Mouse (Mus musculus) layer of hippocampus, adult 11-12 months (tissue): ENCODE measurements around the gene Mrpl3.
"Not testable (repeated sequence)": the region's sequence is repeated elsewhere in the genome, so short reads cannot be mapped to it uniquely, and the experiment has no call there.

Source experiments
- DNase-seq: peaks from one replicate; pipeline ENCODE4 v3.0.0; 2022; ENCODE audit warnings: low spot score

Mrpl3 gene

GRCm38 (mm10) chr9:105053147-105053557 is at the start of gene Mrpl3:
Gene Mrpl3, plus strand, starts transcription at chr9:105053239.
- DNase-seq, result peak; percentile 84

- no peak for DNase-seq
These were observed 42.3 kb upstream of the Mrpl3 start for GRCm38 (mm10) chr9:105010721-105011120.

GRCm38 (mm10) chr9:105018186-105018585 is 34.9 kb upstream of the Mrpl3 start:
- peak; percentile 24 for DNase-seq

GRCm38 (mm10) chr9:105028311-105028710 is 24.7 kb upstream of the Mrpl3 start:
- no peak for DNase-seq

DNA sequence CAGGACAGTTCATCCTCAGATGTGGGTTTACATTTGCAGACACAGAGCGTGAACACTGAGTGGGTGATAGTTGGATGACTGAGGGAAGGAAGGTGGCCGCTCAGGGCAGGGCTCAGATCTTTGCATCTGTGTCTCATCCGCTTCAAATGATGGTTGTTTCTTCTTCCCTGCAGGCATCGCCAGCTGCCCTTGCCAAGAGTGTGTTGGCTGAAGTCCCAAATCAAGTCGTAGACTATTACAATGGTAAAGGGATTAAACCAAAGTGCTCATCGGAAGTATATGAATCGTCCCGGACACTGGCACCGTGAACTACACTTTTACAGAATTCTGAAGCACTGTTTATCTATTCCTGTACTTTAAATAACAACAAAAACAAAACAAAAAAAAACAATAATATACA is 20.5 kb upstream of the Mrpl3 start:
- no peak for DNase-seq

DNA sequence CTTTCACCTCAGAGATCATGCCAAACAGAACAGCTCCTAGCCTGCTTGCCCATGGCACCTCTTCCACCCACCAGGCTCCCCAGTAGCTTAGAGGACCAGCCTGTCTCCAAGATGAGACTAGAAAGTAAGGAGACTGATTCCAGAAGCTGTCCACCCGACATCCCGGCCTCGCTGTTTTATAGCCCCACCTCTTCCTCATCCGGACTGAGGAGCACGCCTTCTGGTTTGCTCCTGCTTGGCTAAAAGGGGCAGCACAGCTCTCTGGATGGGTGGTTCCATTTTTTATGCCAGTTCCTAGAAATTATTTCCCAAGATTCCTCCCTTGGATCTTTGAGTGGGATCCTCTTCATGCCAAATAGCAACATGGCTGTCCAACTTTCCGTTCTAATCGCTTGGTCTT is 19.4 kb upstream of the Mrpl3 start:
- DNase-seq, result no peak

DNA sequence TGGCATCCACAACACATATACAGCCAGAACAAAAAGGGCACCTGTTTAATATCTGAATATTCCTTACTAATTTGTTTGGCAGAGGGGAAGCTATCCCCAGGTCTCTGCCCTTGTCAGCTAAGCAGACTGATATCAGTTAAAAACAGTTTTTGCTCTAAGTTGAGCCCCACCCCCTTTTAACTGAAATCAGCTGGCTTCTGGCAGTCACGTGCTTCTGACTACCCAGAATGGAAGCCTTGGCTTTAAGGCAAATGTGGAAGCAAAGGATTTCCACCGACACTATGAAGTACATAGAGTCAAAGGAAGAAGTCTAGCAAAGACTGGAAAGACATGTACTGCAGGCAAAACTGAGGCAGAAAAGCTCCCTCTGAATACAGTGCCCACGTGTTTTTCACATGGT is 15.2 kb upstream of the Mrpl3 start:
- DNase-seq, result no peak

GRCm38 (mm10) chr9:105046014-105046413 is 7.0 kb upstream of the Mrpl3 start:
- no peak for DNase-seq

- peak; percentile 67 for DNase-seq
These were observed 4.7 kb upstream of the Mrpl3 start for GRCm38 (mm10) chr9:105048351-105048750.

GRCm38 (mm10) chr9:105049636-105050035 is 3.4 kb upstream of the Mrpl3 start:
- peak; percentile 33 for DNase-seq

DNA sequence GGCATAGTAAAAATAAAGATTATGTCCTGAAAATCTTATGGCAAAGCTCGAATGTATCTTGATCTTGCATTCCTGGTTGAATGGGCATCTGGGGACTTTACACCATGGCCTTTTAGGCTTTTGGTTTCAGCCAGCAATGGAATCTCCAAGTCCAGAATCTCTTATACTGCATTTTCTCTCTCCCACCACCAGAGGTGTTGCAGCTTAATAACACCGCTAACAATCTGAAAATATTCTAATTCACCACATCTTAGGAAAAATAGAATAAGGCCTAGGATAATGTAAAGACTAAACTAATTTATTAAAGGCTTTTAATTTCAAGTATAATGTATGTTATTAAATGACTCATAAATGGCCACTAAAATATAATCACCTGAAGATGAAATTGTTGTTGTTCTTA is 2.8 kb upstream of the Mrpl3 start:
- no peak for DNase-seq

DNA sequence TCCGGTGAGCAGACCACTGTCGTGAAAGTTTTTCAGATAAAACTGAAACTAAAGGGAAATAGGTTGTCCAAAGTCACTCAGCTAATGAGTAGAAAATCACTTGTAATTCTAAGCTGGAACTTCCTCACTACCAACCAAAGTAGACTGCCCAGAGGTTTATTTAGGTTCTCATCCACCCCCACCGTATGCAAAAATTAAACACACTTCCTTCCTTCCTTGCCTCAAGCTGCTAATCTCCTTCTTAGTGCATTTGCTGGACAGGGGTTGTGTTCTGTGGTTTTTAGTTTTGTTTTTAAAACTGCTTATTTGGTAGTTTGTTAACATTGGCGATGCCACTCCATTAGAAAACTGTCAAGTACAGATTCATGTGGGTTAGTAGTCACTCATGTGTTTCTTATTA is 773 bp downstream of the Mrpl3 start:
- DNase-seq, result no peak

DNA sequence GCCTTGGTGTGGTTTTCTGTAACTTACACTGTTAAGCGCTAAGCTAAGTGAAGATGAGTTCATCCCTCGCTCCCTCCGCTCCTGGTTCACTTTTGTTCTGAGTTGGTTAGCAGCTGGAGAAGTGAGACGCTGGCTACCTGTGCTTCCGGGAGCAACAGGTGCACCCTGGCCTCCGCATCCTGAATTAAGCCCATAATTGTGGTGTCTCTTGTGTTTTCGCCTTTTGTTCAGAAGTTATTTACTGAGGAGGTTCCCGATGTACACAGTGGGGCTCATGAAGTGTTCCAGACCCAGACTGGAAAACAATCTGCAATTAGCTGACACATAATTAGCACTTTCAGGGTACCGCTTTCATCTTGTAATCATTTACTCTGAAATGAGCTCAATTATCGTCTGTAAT is 16.1 kb downstream of the Mrpl3 start:
- no peak for DNase-seq

- no peak for DNase-seq
These were observed 20.1 kb downstream of the Mrpl3 start for GRCm38 (mm10) chr9:105072991-105073748.

GRCm38 (mm10) chr9:105074851-105075250 is 21.8 kb downstream of the Mrpl3 start:
- DNase-seq, result no peak

- no peak for DNase-seq
These were observed 23.9 kb downstream of the Mrpl3 start for GRCm38 (mm10) chr9:105076756-105077424.

- DNase-seq, result no peak
These were observed 25.4 kb downstream of the Mrpl3 start for GRCm38 (mm10) chr9:105078460-105078859.

DNA sequence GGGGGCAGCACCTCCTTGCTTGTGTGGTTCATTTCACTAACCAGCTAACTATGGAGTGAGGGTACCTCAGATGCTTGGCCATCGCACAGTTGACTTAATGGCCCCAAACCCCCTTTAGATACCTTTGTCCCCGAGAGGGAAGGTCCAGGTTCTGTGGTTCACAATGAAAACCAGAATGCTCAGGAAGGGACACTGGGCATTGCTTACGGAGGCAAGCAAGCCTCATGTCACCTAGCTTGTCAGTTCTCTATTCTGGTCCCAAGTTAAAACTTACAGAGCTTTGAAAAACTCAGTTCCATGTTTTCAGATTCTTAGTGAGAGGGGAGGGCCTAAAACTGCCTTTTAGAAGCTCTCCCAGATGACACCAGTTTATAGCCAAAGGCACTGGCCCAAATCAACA is 27.2 kb downstream of the Mrpl3 start:
- no peak for DNase-seq

GRCm38 (mm10) chr9:105100807-105101570 is 48.0 kb downstream of the Mrpl3 start:
- DNase-seq, result no peak

- DNase-seq, result no peak
These were observed 48.9 kb downstream of the Mrpl3 start for GRCm38 (mm10) chr9:105101911-105102310.

DNA sequence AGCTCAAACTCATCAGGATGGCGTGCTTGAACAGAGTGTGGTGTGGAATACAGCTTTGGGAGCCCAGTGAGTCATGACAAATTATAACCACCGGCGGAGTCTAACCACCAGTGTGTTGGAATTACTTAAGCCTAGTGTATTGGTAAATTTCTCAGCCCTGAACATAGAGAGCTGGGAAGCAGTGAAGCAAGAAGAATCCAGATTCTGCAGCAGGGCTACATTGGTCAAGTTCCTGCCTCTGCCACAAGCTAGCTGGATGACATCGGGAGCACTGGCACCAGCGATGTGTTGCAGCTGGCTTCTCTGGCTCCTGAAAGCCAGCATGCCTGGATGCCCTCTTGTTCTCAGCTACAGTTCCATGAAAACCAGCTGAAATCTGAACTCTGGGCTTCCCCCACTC is 50.9 kb downstream of the Mrpl3 start:
- no peak for DNase-seq

- not testable (repeated sequence) for DNase-seq
These were observed 72.2 kb downstream of the Mrpl3 start for GRCm38 (mm10) chr9:105125206-105125605.
